Mouse (Mus musculus): ENCODE measurements around the gene Surf1. TPM values are rescaled to one million over a fixed set of nuclear protein-coding genes. Genes with fewer than 3 reads are reported as not detected.
A peak's percentile ranks its signal among the peaks of the same experiment; 100 is the strongest.

Surf1 gene
- total and polyA plus RNA-seq, 3 experiments = 52.1 to 74.8 TPM; not detected in 1

- Histone ChIP-seq H3K9me3 (replicated peaks; ENCODE audit: insufficient read depth, low read length) (no peaks in the 10 kb centered on the region), H3K79me2 (ENCODE audit: control insufficient read depth, insufficient read depth, low read length, poor library complexity) (peaks cover 58% of the 10 kb centered on the region), H3K36me3 (ENCODE audit: control insufficient read depth in 1 of 2, insufficient read depth in 2 of 2, low read length in 2 of 2) (peaks cover 5 to 20% of the 10 kb centered on the region in 2 experiments; a peak in 3 of 4 replicates), H3K27ac (ENCODE audit: control insufficient read depth, low read depth, low read length) (peak overlapping the region; percentile 65), H3K27me3 (ENCODE audit: control insufficient read depth in 1 of 2, insufficient read depth in 2 of 2, low read length in 2 of 2) (no peaks in the 10 kb centered on the region), H3K9ac (ENCODE audit: control insufficient read depth, low read depth, low read length, poor library complexity, severe bottlenecking) (peak overlapping the region; percentile 87), H3K4me3 (ENCODE audit: control insufficient read depth in 1 of 2, insufficient read depth in 1 of 2, low read depth in 2 of 2, low read length in 2 of 2) (peak overlapping the region; percentile 70 to 76), H3K4me1 (ENCODE audit: control insufficient read depth in 1 of 2, insufficient read depth in 2 of 2, low read length in 2 of 2) (peaks cover 2 to 11% of the 10 kb centered on the region in 2 experiments; a peak in 3 of 4 replicates)
- TF ChIP-seq UBTF (IDR thresholded peaks at IDR 0.05; ENCODE audit: borderline replicate concordance, insufficient read depth, low read depth, low read length) (no peak), MYC (IDR thresholded peaks at IDR 0.05; ENCODE audit: low read depth, low read length) (peak; percentile 89), BHLHE40 (IDR thresholded peaks at IDR 0.05; ENCODE audit: borderline replicate concordance, low read depth, low read length) (no peak), CTCF (IDR thresholded peaks at IDR 0.05 in 2 of 3, conservative IDR thresholded peaks at IDR 0.05 in 1 of 3; ENCODE audit: control insufficient read depth in 1 of 3, insufficient read depth in 1 of 3, low read depth in 2 of 3, low read length in 3 of 3, poor library complexity in 1 of 3, severe bottlenecking in 1 of 3) (peak; percentile 7 to 57 (median 32); a peak in 4 of 6 replicates), MXI1 (IDR thresholded peaks at IDR 0.05; ENCODE audit: low read depth, low read length) (peak; percentile 55; the same call in 1 of the 2 replicates), SIN3A (IDR thresholded peaks at IDR 0.05; ENCODE audit: low read length) (no peak), ELF1 (IDR thresholded peaks at IDR 0.05; ENCODE audit: low read depth, low read length) (no peak), SMC3 (IDR thresholded peaks at IDR 0.05; ENCODE audit: low read depth, low read length) (peak; percentile 30; the same call in 1 of the 2 replicates), MAX (IDR thresholded peaks at IDR 0.05; ENCODE audit: low read length) (no peak), GATA1 (IDR thresholded peaks at IDR 0.05; ENCODE audit: low read depth, low read length) (no peak)
- DNase-seq (ENCODE audit: low read depth, low spot score) = no peak
Measured at GRCm38 (mm10) chr2:26909387-26909784, 6.9 kb downstream of the Surf1 start.

- H3K4me1 ChIP-seq (ENCODE audit: control insufficient read depth in 1 of 2, insufficient read depth in 2 of 2, low read length in 2 of 2) = peaks cover 2 to 11% of the 10 kb centered on the region in 2 experiments; a peak in 3 of 4 replicates
Measured at GRCm38 (mm10) chr2:26908710-26909386, 7.5 kb downstream of the Surf1 start.

GRCm38 (mm10) chr2:26907109-26907508 is 9.2 kb downstream of the Surf1 start:
- no peak overlapping the region for H3K9ac ChIP-seq (ENCODE audit: control insufficient read depth, low read depth, low read length, poor library complexity, severe bottlenecking)
- H3K4me3 ChIP-seq (ENCODE audit: control insufficient read depth in 1 of 2, insufficient read depth in 1 of 2, low read depth in 2 of 2, low read length in 2 of 2) = no peak overlapping the region
- no peaks in the 10 kb centered on the region for H3K27me3 ChIP-seq (ENCODE audit: control insufficient read depth in 1 of 2, insufficient read depth in 2 of 2, low read length in 2 of 2)
- DNase-seq (ENCODE audit: low read depth, low spot score) = peak; percentile 53
- H3K9me3 ChIP-seq (replicated peaks; ENCODE audit: insufficient read depth, low read length) = no peaks in the 10 kb centered on the region
- H3K79me2 ChIP-seq (ENCODE audit: control insufficient read depth, insufficient read depth, low read length, poor library complexity) = peaks cover 57% of the 10 kb centered on the region
- H3K36me3 ChIP-seq (ENCODE audit: control insufficient read depth in 1 of 2, insufficient read depth in 2 of 2, low read length in 2 of 2) = peaks cover under 1 to 6% of the 10 kb centered on the region in 2 experiments; a peak in 3 of 4 replicates
- TF ChIP-seq ZKSCAN1 (IDR thresholded peaks at IDR 0.05; ENCODE audit: low read depth, low read length) (no peak), SMC3 (IDR thresholded peaks at IDR 0.05; ENCODE audit: low read depth, low read length) (peak; percentile 48), MYB (IDR thresholded peaks at IDR 0.05; ENCODE audit: low read depth, low read length) (no peak), NRF1 (IDR thresholded peaks at IDR 0.05; ENCODE audit: insufficient read depth, low read depth, low read length, poor library complexity, severe bottlenecking) (no peak), MYC (IDR thresholded peaks at IDR 0.05; ENCODE audit: low read depth, low read length) (no peak), MAX (IDR thresholded peaks at IDR 0.05; ENCODE audit: low read length) (no peak), ZC3H11A (IDR thresholded peaks at IDR 0.05; ENCODE audit: low read depth, low read length) (no peak), EP300 (IDR thresholded peaks at IDR 0.05; ENCODE audit: low read depth in 1 of 2, low read length in 2 of 2) (no peak), SIN3A (IDR thresholded peaks at IDR 0.05; ENCODE audit: low read length) (peak; percentile 21; the same call in 1 of the 2 replicates), JUND (IDR thresholded peaks at IDR 0.05; ENCODE audit: low read depth, low read length) (no peak), HCFC1 (IDR thresholded peaks at IDR 0.05; ENCODE audit: low read depth, low read length) (no peak), CTCF (IDR thresholded peaks at IDR 0.05 in 2 of 3, conservative IDR thresholded peaks at IDR 0.05 in 1 of 3; ENCODE audit: control insufficient read depth in 1 of 3, insufficient read depth in 1 of 3, low read depth in 2 of 3, low read length in 3 of 3, poor library complexity in 1 of 3, severe bottlenecking in 1 of 3) (peak; percentile 67 to 89 (median 80)), TBP (IDR thresholded peaks at IDR 0.05; ENCODE audit: low read depth, low read length) (no peak)
- H3K27ac ChIP-seq (ENCODE audit: control insufficient read depth, low read depth, low read length) = no peak overlapping the region
- peaks cover 2 to 11% of the 10 kb centered on the region in 2 experiments; a peak in 3 of 4 replicates for H3K4me1 ChIP-seq (ENCODE audit: control insufficient read depth in 1 of 2, insufficient read depth in 2 of 2, low read length in 2 of 2)

More at GRCm38 (mm10) chr2:26908710-26909386, 7.5 kb downstream of the Surf1 start:
- no peaks in the 10 kb centered on the region for H3K27me3 ChIP-seq (ENCODE audit: control insufficient read depth in 1 of 2, insufficient read depth in 2 of 2, low read length in 2 of 2)
- peak overlapping the region; percentile 70 to 76 for H3K4me3 ChIP-seq (ENCODE audit: control insufficient read depth in 1 of 2, insufficient read depth in 1 of 2, low read depth in 2 of 2, low read length in 2 of 2)
- H3K9me3 ChIP-seq (replicated peaks; ENCODE audit: insufficient read depth, low read length) = no peaks in the 10 kb centered on the region
- TF ChIP-seq HCFC1 (IDR thresholded peaks at IDR 0.05; ENCODE audit: low read depth, low read length) (no peak), MXI1 (IDR thresholded peaks at IDR 0.05; ENCODE audit: low read depth, low read length) (0 out of 2 replicates have a peak, but pooled peaks have one; percentile 4), E2F4 (IDR thresholded peaks at IDR 0.05; ENCODE audit: borderline replicate concordance, low read depth, low read length) (no peak), NELFE (IDR thresholded peaks at IDR 0.05; ENCODE audit: low read depth, low read length) (no peak), CHD2 (IDR thresholded peaks at IDR 0.05; ENCODE audit: low read length) (no peak), POLR2A (IDR thresholded peaks at IDR 0.05; ENCODE audit: control insufficient read depth in 1 of 2, insufficient read depth in 1 of 2, low read depth in 1 of 2, low read length in 2 of 2, poor library complexity in 1 of 2) (no peak)
- peaks cover 5 to 16% of the 10 kb centered on the region in 2 experiments; a peak in 3 of 4 replicates for H3K36me3 ChIP-seq (ENCODE audit: control insufficient read depth in 1 of 2, insufficient read depth in 2 of 2, low read length in 2 of 2)
- H3K9ac ChIP-seq (ENCODE audit: control insufficient read depth, low read depth, low read length, poor library complexity, severe bottlenecking) = peak overlapping the region; percentile 87
- H3K79me2 ChIP-seq (ENCODE audit: control insufficient read depth, insufficient read depth, low read length, poor library complexity) = peaks cover 58% of the 10 kb centered on the region
- peak; percentile 42 for DNase-seq (ENCODE audit: low read depth, low spot score)
- H3K27ac ChIP-seq (ENCODE audit: control insufficient read depth, low read depth, low read length) = no peak overlapping the region

Measured in MEL (cell line).